Mouse (Mus musculus) heart, postnatal 10 days (tissue): ENCODE results near the gene Pbp2. TPM values are rescaled to one million over a fixed set of nuclear protein-coding genes. Genes with fewer than 3 reads are reported as not detected.
A peak's percentile ranks its signal among the peaks of the same experiment; 100 is the strongest.

Experiments used
- DNase-seq, 2 experiments: peaks; one replicate each; pipeline ENCODE4 v3.0.0; 2021
- intact Hi-C: fragments of 180-260 bp; cut with DNase I; formaldehyde crosslinking; loops from one replicate; pipeline ENCODE4 v1.15.1; 2025
- total RNA-seq, 2 experiments: library from RNA; stranded (reverse); gene quantifications; 2 replicates each; pipeline ENCODE4 v1.2.3; 2021

Pbp2 gene
- total RNA-seq, 2 experiments from 2014 or later: not detected

DNA sequence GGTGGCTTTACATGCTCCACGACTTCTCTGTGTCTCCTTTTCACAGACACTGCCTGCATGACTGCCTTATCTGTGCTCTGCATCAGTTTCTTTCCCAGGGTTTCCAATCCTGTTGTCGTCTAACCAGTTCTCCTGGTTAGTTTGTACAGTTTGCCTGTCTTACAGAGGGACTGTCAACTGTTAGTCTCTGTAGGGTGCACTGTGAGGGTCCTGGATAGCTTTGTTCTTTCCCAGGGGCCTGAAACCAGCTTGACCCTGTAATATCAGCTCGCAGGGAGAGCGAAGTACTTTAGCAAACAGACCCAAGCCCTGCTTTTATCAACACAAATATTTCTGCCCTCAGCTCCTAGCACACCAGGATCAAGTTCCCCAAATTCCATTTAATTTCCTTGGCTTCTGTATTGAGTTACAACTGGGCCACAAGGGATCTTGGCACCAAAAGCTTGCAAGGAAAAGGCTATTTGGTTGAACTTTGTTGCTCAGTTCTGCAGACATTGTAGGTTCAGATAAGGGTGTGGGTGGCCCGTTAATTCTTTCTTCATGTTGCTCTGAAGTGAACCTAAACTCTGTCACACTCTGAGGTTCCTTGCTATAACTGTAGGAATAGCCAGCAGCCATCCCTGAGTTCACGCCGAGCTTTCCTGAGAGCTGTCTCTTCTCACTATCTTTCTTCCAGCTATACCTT lies 5.5 kb downstream of the Pbp2 start:
- intact Hi-C loops: no loop called here
- DNase-seq: no peak

DNA sequence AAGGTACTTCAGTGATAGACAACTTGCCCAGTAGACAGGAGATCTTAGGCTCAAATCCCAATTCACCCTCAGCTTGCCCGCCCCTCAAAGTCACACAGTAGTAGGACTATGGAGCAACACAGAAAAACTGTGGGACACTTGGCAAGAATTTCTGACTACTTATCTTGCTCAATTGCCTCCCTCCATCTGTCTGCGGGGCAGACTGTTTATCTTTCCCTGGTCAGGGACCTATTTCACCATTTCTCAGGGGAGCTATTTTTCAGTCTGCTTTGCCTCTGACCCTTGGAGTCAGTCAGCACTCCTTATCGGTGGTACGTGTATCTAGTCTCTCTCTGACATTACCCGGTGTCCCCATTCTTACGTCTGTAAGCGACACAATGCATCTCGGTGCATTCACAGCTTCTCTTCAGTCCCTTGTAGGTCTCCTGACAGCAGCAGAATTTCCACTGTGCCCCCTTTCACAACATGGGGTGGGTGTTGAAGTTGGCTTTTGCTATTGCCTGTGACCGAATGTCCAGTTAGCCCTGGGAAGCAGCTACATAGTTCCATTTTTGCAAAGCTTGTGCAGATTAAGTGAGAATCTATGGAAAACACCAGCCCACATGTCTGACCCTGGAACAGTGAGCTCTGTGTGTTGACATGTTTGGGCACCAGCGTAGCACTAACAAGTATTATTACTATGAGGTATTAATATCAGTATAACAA lies 7.6 kb downstream of the Pbp2 start:
- no peak for DNase-seq
- intact Hi-C loops: no loop called here

DNA sequence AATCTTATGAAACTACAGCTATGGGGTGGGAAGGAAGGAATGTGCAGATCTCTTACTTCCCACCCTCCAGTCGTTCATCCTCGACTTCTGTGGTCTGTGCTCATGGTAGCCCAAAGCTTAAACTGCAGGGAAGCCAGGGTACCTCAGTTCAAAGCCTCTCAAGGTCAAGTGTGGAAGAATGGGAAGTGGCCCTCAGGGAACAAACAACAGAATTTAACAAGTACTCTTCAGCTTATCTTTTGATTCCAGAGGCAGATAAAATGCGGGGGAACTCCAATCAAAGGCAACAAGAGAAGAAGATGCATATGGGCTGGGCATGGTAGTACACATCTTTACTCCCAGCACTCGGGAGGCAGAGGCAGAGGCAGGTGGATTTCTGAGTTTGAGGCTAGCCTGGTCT lies 9.7 kb downstream of the Pbp2 start:
- DNase-seq: no peak
- intact Hi-C loops: no loop called here

DNA sequence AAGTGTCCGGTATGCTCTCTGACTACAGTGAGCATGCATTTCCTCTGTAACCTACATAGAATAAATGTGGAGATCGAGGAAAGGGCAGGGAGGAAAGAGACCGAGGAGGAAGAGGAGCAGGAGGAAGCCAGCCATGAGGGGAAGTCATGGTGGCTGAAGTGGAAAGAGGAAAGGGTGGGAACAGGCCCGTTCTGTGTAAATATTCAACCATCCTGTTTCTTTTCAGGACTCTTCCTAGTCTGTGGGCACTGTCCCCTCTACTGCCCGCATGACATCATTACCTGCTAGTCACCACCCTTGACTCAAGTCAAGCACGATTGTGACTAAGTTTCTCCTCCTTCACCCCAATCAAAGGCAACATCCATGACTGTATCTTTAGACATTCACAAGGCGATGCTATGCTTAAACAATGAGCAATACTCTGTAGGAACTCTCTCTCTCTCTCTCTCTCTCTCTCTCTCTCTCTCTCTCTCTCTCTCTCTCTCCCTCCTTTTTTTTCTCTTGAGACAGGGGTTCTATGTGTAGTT lies 11.1 kb downstream of the Pbp2 start:
- intact Hi-C loops: loop anchor here (5.0 kb wide), 2 partner anchors 42 to 78 kb away; no protein-coding TSS in a partner anchor
- DNase-seq: no peak

DNA sequence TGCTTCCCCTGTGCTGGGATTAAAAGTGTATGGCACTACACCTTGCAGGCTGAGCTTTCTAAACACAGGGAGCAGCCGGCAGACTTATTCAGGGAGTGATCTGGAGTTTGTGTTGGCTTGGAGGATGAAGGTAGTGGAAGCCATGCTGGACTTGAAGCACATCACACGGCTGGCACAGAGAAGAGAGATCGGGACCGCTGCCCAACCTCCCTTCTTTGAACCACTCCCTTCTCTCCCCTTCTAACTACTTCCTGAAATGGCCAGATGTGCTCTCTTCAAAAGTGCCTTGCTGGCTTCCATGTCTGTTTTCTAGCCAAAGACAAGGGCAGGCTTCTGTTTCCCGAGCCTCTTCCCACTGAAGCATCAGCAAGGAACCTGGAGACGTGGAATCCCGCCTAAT lies 12.6 kb downstream of the Pbp2 start:
- intact Hi-C loops: loop anchor here (5.0 kb wide), 2 partner anchors 40 to 80 kb away; no protein-coding TSS in a partner anchor
- no peak for DNase-seq

DNA sequence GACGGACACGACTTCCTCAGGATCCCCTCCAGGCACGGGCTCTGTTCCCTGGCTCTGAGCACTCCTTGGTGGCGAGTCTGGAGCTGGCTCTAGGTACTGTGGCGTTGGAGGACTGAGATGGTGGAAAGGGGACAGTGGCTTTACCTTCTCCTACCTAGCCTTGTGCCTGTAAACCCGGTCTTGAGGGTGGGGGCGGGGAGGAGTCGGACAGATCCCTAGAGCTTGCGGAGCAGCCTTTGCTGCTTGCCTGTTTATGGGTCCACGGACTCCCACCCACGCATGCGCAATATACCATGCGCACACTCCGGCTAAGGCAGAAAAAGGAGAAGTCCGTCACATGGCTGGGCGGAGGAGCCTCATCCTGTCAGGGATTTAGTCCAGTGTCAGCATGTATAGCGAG lies 13.9 kb downstream of the Pbp2 start:
- intact Hi-C loops: loop anchor here (5.0 kb wide), 2 partner anchors 39 to 81 kb away; no protein-coding TSS in a partner anchor
- DNase-seq: peak; percentile 36 to 38

DNA sequence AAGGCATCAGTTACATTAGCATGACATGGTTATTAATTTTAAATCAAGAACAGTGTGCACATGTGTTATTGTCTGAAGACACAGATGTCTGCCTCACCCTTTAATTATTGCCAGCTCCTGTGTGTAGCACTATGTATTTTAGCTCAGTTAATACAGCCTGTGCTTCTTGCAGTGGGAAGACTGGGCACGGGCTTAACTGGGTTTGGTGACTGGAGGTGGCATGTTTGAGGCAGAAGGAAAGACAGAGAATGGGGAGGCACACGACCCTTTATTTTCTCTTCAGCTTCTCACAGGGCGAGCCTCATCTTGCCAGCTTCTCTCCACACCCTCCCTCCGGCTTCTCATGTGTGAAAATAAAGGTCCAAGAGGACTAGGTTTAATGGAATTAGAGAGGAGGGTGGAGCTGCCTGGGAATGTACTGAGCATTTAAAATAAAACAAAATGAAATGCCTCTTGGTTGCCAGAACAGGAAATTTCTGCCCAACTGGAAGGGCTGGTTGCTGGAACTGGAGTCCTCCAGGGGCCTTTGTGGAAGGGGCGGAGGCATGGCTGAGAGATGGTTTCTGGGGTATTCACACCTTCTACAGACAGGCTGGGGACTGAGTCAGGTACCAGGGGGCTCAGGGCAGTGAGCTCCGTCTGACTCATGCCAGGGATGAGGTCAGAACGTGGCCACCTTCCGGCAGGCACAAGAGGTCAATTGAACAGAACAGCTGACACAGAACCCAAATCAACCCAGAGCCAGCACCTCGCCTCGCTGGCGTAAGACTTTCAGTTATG lies 14.9 kb downstream of the Pbp2 start:
- no peak for DNase-seq
- intact Hi-C loops: loop anchor here (5.0 kb wide), 2 partner anchors 38 to 82 kb away; no protein-coding TSS in a partner anchor

DNA sequence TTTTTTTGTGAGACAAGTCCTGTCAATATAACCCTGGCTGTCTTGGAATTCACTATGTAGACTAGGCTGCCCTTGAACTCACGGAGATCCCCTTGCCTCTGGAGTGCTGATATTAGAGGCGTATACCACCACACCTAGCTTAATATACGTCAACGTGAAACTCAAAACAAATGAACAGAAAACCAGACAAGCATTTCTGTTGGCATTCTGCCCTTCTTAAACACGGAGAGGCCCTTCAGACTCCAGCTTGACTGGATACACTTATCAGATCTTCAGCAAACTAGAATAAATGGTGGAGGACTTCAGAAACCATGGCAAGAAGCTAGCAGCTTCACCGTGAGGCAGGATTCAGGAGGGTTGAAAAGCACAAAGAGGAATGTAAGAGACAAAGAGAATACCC lies 16.1 kb downstream of the Pbp2 start:
- intact Hi-C loops: no loop called here
- DNase-seq: no peak

DNA sequence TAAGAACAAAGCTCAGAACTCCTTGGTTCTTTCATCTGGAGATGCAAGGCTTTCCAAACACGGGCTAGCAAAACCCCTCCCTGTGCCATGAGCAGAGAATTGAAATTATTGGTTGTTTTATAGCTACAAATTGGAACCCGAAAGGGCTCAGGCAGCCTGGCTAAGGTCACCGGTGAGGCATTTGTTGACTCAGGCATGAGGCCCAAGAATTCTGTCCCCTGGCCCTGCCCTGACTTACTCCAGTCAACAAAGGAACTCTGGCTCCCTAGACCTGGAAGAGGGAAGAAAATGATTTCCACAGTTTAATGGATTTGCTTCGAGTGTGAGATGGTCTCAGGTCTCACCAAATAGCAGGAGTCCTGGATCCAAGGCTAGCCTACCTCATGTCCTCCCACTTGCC lies 17.8 kb downstream of the Pbp2 start:
- intact Hi-C loops: no loop called here
- DNase-seq: no peak

DNA sequence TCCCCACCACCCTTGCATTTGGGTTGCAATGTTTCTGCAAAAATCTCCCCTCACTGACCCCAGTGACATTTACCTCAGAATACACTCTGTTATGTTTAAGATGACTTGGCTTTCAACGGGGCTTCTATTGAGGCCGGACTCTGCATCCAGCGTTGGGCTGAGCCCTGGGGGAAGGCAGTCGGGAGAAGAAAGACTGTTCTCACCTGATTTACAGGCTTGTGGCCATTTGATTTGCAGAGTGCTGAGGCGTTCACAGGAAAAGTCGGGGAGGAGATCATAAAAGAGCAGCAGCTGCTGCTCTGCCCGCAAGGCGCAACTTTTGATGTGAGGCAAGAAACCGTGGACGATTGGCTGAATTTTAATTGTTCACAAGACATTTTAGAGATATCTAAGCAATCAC lies 30.3 kb downstream of the Pbp2 start:
- intact Hi-C loops: no loop called here
- no peak for DNase-seq

DNA sequence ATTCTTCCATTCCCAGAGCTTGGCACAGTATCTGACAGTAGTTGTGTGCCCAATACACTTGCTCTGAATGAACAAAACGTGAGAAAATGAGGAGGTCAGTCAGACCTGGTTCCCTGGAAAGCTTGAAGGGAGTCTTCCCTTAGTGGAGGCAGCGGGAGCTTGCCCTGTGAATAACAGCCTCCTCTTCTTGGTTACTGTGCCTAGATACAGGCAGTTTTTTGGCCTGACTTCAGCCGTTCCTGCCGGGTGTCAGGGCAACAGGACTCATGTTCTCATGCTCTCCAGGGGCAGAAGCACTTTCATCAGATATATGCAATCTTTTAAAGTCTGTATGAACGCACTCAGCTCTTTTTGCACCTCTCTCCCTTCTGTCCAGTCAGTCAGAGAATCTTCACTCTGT lies 30.9 kb downstream of the Pbp2 start:
- intact Hi-C loops: no loop called here
- DNase-seq: no peak

DNA sequence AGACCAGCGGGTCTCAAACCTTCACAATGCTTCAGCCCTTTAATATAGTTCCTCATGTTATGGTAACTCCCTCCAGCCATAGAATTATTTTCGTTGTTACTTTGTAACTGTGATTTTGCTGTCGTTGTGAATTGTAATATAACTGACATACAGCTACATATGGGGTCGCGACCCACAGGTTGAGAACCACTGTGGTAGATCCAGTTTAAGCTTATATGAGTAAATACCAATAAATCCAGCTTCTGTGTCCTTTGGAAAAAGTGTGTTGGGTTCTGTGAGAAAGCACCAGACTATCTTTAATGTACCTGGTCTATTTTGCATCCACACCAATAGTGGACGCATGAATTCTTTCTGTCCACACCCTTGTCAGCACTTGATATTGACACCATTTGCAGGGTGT lies 31.9 kb downstream of the Pbp2 start:
- intact Hi-C loops: no loop called here
- DNase-seq: no peak

DNA sequence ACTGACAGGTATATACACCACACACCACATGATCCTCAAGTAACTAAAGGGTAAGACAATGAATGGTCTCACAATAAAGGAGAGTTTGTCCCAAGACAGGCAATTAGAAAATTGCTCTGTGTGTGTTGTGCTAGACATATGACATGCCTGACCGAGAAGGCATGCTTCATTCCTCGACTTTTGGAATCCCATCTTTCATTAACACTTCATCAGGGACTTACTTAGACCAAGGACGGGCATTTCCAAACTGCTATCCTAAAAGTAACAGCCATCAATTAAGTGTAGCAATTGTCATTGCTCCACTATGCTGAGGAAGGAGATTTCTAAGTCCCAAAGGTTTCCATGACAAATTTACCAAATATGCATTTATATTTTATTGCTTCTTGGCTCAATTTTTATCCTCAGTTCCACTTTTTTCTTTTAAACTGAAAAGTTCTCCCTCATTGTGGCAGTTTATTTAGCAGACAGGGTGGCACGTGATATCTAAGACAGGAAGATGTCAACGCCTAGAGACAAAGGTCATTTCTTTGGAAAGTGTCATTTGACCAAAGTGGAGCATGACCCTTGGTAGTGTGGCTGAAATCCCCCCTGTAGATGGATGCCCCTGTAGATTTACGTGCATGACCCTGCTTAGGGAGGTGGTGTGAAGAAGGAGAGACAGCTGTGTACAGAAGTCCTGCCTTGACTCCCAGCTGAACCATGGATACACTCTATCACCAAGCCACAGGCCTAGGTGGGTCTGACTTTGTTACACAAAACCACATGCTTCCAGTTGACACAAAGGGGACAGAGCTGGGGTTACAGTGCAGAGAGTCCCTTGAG lies 33.5 kb downstream of the Pbp2 start:
- intact Hi-C loops: no loop called here
- DNase-seq: no peak

DNA sequence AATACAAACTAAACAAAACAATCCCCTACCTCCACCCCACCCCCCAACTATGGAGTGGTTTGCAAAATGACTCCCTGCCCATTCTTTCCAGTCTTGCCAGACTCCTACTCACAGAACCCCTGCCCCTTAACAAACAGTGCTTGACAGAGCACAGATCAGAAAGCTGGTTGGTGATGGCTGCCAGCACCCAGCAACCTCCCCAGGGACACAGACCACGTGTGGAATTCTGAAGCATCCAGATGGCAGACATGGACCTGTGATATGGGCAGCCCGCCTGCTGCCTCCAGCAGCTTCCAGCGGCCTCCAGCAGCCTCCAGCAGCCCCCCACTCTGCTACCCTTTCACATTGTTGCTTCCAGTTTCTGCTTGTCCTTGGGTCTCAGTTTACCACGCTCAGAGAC lies 35.0 kb downstream of the Pbp2 start:
- DNase-seq: no peak
- intact Hi-C loops: no loop called here

DNA sequence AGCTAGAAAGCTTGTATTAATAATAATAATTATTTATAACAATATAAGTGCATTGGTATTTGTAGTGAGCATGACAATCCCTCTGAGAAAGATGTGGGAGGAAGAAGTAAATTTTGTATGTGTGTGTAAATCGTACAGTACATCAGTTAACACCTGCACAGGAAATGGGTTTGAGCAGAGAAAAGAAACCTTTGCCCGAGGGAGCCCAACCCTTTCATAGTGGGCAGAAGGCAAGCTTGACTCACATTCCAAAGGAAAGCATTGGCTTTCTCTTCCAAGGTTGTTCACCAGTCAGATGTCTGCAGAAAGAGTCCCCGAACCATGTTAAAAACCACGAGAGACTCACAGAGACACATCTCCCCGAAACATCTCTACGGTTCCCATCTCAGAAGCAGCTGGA lies 37.1 kb downstream of the Pbp2 start:
- DNase-seq: no peak
- intact Hi-C loops: no loop called here

DNA sequence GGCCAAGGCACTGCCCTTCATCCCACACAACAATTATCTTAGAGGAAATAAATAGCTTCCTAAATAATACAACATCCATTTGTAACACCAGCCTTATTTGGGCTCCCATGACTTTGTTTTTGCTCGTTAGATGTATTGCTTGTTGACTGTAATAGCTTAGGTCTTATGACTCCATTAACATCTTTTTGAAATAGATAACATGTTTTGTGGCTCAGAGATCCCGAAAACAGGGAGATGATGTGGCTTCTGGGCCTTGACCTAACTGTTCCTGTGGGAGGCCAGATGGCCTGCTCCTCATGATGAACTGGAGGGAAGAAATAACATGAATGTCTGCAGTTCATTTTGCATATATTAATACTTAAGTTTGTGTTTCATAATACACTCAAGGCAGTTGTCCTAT lies 38.4 kb downstream of the Pbp2 start:
- no peak for DNase-seq
- intact Hi-C loops: no loop called here

DNA sequence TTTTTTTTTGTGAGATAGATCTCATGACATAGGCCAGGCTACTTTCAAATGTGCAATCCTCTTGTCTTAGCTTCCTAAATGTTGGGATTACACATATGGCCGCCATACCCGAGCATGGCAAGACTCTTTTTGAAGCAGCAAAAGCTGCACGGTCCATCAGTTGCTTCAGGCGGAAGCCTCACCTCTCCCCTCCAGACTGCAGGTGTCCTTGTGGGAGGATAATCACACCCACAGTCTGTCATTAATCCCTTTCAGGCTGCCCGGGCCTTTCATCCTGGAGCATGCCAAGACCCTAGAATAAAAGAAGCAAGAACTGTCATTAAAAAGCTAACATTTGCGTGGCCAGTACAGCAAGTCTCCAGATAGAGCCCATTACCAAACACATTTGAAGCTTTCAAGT lies 40.6 kb downstream of the Pbp2 start:
- intact Hi-C loops: no loop called here
- no peak for DNase-seq

DNA sequence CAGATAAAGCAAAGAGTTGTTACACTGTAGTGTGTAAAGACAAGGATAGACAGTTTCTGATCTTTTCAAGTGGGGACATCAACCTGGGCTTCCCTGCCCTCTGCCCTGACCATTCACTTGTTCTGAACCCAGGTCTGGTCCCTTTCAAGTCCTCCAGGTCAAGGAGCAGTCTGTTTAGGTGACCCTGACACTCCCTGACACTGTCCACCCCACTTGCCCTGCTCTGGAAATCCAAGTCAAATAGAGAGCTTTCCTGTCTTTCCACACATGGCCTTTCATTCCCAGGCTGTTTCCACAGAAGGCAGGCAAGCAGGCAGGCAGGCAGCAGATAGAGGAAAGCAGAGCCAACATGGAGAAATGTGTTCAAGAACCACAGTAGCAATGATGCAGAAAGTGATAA lies 41.8 kb downstream of the Pbp2 start:
- intact Hi-C loops: no loop called here
- DNase-seq: no peak

DNA sequence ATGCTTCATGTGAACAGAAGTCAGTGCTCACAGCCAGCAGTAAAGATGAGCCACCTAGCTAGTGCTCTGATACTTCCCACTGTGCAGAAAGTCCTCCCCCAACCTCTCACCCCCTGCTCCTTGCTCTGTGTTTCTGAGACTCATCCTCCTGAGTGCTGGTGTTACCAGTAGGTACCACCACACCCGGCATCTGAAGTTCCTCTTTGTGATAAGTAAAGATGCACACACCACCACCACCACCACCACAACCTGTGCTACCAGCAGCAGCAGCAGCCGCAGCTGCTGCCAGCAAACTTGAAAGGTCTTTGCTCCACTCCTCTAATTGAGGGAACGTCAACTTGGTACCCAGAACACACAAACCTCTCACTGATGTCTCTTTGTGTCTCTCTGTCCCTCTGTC lies 43.0 kb downstream of the Pbp2 start:
- DNase-seq: no peak
- intact Hi-C loops: no loop called here

DNA sequence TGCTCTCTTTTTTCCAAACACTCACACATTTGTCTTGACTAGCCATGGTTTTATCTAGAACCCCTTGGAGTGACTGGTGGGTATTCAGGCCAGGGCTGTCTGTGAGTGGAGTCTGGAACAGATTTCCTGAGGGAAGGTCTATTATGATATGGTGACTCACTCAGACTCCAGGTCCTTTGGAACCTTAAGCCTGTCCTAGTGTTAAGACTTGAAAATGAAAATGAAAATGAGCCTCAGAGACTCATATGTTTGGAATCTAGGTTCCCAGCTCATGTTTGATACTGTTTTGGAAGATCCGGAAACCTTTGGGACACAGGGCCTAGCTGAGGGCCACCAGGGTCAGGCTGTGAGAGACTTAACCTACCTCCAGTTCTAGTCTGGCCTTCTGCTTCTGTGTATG lies 44.1 kb downstream of the Pbp2 start:
- DNase-seq: no peak
- intact Hi-C loops: no loop called here

DNA sequence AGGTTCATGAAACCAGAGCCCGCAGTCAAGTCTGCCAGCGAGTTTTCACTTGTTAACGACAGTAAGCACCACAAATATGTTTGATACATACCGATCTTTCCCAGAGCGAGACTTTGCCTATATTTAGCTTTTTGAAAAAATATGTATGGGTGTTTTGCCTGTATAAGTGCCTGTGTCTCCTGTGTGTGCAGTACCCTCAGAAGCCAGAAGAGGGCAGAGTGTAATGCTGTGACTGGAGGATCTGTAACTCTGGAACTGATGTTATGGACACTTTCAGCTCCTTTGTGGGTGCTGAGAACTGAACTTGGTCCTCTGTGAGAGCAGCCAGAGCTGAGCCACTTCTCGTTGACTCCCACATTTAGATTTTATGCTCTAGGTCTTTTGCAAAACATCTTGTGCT lies 46.1 kb downstream of the Pbp2 start:
- intact Hi-C loops: no loop called here
- no peak for DNase-seq
